Mouse (Mus musculus) spleen, embryonic (tissue): ENCODE measurements around the gene Usp6nl.

ENCODE experiments used
- CTCF ChIA-PET: fragments of 350-600 bp; sonication (Branson Sonifier 250); formaldehyde crosslinking; loops from one replicate; lab custom pipeline; 2022; lab: Charles Lee

Usp6nl gene

GRCm38 (mm10) chr2:6405059-6406033 lies 82.9 kb downstream of the Usp6nl start:
- CTCF ChIA-PET = interaction anchor here (0.7 to 1.8 kb wide), 5 partner anchors 22 to 194 kb away, joined by 3 to 6 read pairs (median 3); no protein-coding TSS in a partner anchor

GRCm38 (mm10) chr2:6407711-6408110 lies 85.2 kb downstream of the Usp6nl start:
- CTCF ChIA-PET = interaction anchor here (0.7 kb wide), 1 partner anchor 493 kb away, joined by 12 read pairs; no protein-coding TSS in a partner anchor

GRCm38 (mm10) chr2:6412645-6413044 lies 90.2 kb downstream of the Usp6nl start:
- CTCF ChIA-PET = no interaction called here

GRCm38 (mm10) chr2:6413723-6414122 lies 91.3 kb downstream of the Usp6nl start:
- CTCF ChIA-PET = no interaction called here

- CTCF ChIA-PET = no interaction called here
Observed at GRCm38 (mm10) chr2:6414400-6414799, 91.9 kb downstream of the Usp6nl start.

- CTCF ChIA-PET = no interaction called here
Observed at GRCm38 (mm10) chr2:6417158-6417557, 94.7 kb downstream of the Usp6nl start.

GRCm38 (mm10) chr2:6423661-6424550 lies 101.4 kb downstream of the Usp6nl start:
- CTCF ChIA-PET = no interaction called here

GRCm38 (mm10) chr2:6424851-6425250 lies 102.4 kb downstream of the Usp6nl start:
- CTCF ChIA-PET = no interaction called here

GRCm38 (mm10) chr2:6436085-6436950 lies 113.9 kb downstream of the Usp6nl start:
- CTCF ChIA-PET = no interaction called here

GRCm38 (mm10) chr2:6441688-6442087 lies 119.2 kb downstream of the Usp6nl start:
- CTCF ChIA-PET = no interaction called here

- CTCF ChIA-PET = no interaction called here
Observed at GRCm38 (mm10) chr2:6442302-6442701, 119.8 kb downstream of the Usp6nl start.

- CTCF ChIA-PET = no interaction called here
Observed at GRCm38 (mm10) chr2:6444015-6444414, 121.5 kb downstream of the Usp6nl start.

- CTCF ChIA-PET = no interaction called here
Observed at GRCm38 (mm10) chr2:6444723-6445169, 122.3 kb downstream of the Usp6nl start.

GRCm38 (mm10) chr2:6445858-6446257 lies 123.4 kb downstream of the Usp6nl start:
- CTCF ChIA-PET = no interaction called here

GRCm38 (mm10) chr2:6448880-6449279 lies 126.4 kb downstream of the Usp6nl start:
- CTCF ChIA-PET = no interaction called here

- CTCF ChIA-PET = no interaction called here
Observed at GRCm38 (mm10) chr2:6449656-6450055, 127.2 kb downstream of the Usp6nl start.

- CTCF ChIA-PET = no interaction called here
Observed at GRCm38 (mm10) chr2:6450544-6450943, 128.1 kb downstream of the Usp6nl start.

GRCm38 (mm10) chr2:6454941-6455516 lies 132.6 kb downstream of the Usp6nl start:
- CTCF ChIA-PET = no interaction called here

- CTCF ChIA-PET = interaction anchor here (0.5 to 1.1 kb wide), 2 partner anchors 12 to 756 kb away, joined by 3 to 5 read pairs; no protein-coding TSS in a partner anchor
Observed at GRCm38 (mm10) chr2:6459282-6460047, 137.0 kb downstream of the Usp6nl start.

- CTCF ChIA-PET = no interaction called here
Observed at GRCm38 (mm10) chr2:6462306-6462705, 139.8 kb downstream of the Usp6nl start.
